Mouse (Mus musculus) hindbrain, embryonic 14.5 days (tissue): ENCODE measurements at regions not wholly inside any gene's neighbourhood (a gene's known extent, or its start where the extent isn't known, plus 50 kb on each side); places are given as distances from the start of the nearest gene placed in this dataset.

Source experiments
- ATAC-seq: fragments of 200-750 bp; cut with Nextera tagmentation; 2 replicates; pipeline ENCODE4 v1.8.0; 2017; ENCODE audit warnings: moderate number of reproducible peaks, mild to moderate bottlenecking, moderate TSS enrichment, moderate library complexity; ENCODE audit not compliant: low FRiP score
- DNase-seq: peaks from one replicate; pipeline ENCODE4 v3.0.0-alpha.2; 2015; ENCODE audit warnings: low spot score
- H3K27ac ChIP-seq: fragments of 300-500 bp; sonication (generic); 2 replicates; pipeline ENCODE4 v1.5.1; 2014; ENCODE audit warnings: mild to moderate bottlenecking, moderate library complexity
- H3K27me3 ChIP-seq: fragments of 300-500 bp; sonication (generic); 2 replicates; pipeline ENCODE4 v1.6.1; 2014; ENCODE audit warnings: mild to moderate bottlenecking, low read length, mixed read lengths; ENCODE audit not compliant: control insufficient read depth, insufficient read depth
- H3K36me3 ChIP-seq: fragments of 300-500 bp; sonication (generic); replicated peaks from 2 replicates; pipeline ENCODE4 v1.6.1; 2014; ENCODE audit not compliant: control insufficient read depth, insufficient read depth
- H3K4me1 ChIP-seq: fragments of 300-500 bp; sonication (generic); replicated peaks from 2 replicates; pipeline ENCODE4 v1.6.1; 2014; ENCODE audit warnings: antibody characterized with exemption, low read length, mixed read lengths; ENCODE audit not compliant: control insufficient read depth, insufficient read depth
- H3K4me2 ChIP-seq: fragments of 300-500 bp; sonication (generic); replicated peaks from 2 replicates; pipeline ENCODE4 v1.6.1; 2014; ENCODE audit warnings: mild to moderate bottlenecking, moderate library complexity
- H3K4me3 ChIP-seq: fragments of 300-500 bp; sonication (generic); replicated peaks from 2 replicates; pipeline ENCODE4 v1.5.1; 2014; ENCODE audit warnings: mild to moderate bottlenecking, low read length
- H3K9ac ChIP-seq: fragments of 300-500 bp; sonication (generic); 2 replicates; pipeline ENCODE4 v1.6.1; 2014
- H3K9me3 ChIP-seq: fragments of 300-500 bp; sonication (generic); 2 replicates; pipeline ENCODE4 v1.6.1; 2016; ENCODE audit warnings: low read length; ENCODE audit not compliant: control insufficient read depth
- WGBS: fragments of 180-500 bp; shearing (Covaris S2); extraction: QIAGEN DNeasy Blood & Tissue Kit; methylation state at CpG from one replicate; pipeline ENCODE4 v1.1.7; 2014; 5-methylcytosine and 5-hydroxymethylcytosine counted together

DNA sequence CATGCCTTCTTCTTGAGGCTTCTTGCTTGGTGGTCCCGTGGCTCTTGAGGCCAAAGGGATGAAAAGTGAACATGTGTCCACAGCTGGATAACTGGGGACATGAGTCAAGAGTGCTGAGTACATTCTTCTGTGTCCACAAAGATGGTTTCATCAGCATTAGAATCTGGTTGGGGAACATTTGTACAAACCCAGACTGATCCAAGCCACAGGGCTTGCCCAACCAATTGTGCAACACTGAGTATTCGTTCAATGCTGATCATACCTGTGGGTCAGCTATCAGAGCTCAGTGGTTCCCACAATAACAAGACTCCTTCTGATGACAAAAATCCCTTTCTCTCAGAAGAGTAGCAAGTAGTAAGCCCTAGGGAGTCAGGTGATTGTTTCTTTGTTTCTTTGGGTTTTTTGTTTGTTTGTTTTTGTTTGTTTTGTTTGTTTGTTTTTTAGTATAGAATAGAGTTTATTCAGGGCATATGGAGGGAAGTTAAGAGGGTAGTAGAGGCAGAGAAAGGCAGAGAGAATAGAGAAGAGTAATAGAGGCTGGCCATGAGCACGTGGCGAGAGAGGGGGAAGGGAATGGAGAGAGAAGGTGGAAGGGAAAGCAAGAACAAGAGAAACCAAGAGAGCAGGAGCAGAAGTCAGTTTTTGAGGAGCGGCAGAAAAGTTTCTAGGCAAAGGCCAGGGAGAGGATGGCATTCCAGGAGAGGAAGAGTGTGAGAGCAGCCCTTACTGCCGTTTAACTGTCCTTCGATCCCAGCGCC, 612.5 kb downstream of the Zfp706 start:
- no peak overlapping the region for H3K4me2 ChIP-seq
- DNase-seq: no peak
- H3K4me3 ChIP-seq: no peak overlapping the region
- no peaks in the 10 kb centered on the region for H3K36me3 ChIP-seq
- ATAC-seq: no peak
- peaks cover 13% of the 10 kb centered on the region for H3K4me1 ChIP-seq
- H3K9me3 ChIP-seq: no peaks in the 10 kb centered on the region
- H3K27ac ChIP-seq: no peak overlapping the region
- WGBS: 86% methylated on average over 8 of the region's 8 CpGs
- H3K27me3 ChIP-seq: no peaks in the 10 kb centered on the region
- no peak overlapping the region for H3K9ac ChIP-seq

- no peak overlapping the region for H3K27ac ChIP-seq
- WGBS: 86% methylated on average over 4 of the region's 4 CpGs
- ATAC-seq: no peak
- DNase-seq: no peak
- no peaks in the 10 kb centered on the region for H3K4me1 ChIP-seq
- no peaks in the 10 kb centered on the region for H3K36me3 ChIP-seq
- no peak overlapping the region for H3K4me3 ChIP-seq
- no peaks in the 10 kb centered on the region for H3K27me3 ChIP-seq
- no peaks in the 10 kb centered on the region for H3K9me3 ChIP-seq
- no peak overlapping the region for H3K4me2 ChIP-seq
- no peak overlapping the region for H3K9ac ChIP-seq
These were observed 617.8 kb downstream of the Zfp706 start for GRCm38 (mm10) chr15:36389775-36390174.

GRCm38 (mm10) chr15:36381228-36381671, 626.3 kb downstream of the Zfp706 start:
- WGBS: 6% methylated on average over 8 of the region's 8 CpGs
- H3K9me3 ChIP-seq: no peaks in the 10 kb centered on the region

GRCm38 (mm10) chr15:36380461-36381227, 626.9 kb downstream of the Zfp706 start:
- Histone ChIP-seq H3K9me3 (no peaks in the 10 kb centered on the region), H3K36me3 (no peaks in the 10 kb centered on the region), H3K9ac (0 out of 2 replicates have a peak overlapping the region, but pooled peaks have one; percentile 13), H3K4me3 (peak overlapping the region; percentile 16), H3K4me2 (peak overlapping the region; percentile 47), H3K4me1 (0 out of 2 replicates have a peak, but pooled peaks cover 7% of the 10 kb centered on the region), H3K27me3 (no peaks in the 10 kb centered on the region; the same call in none of the 2 replicates), H3K27ac (no peak overlapping the region)
- WGBS: 9% methylated on average over 17 of the region's 17 CpGs
- ATAC-seq (no peak), DNase-seq (no peak)

More at GRCm38 (mm10) chr15:36381228-36381671, 626.3 kb downstream of the Zfp706 start:
- Histone ChIP-seq H3K36me3 (no peaks in the 10 kb centered on the region), H3K4me3 (peak overlapping the region; percentile 16; the same call in 1 of the 2 replicates), H3K9ac (peak overlapping the region; percentile 13; the same call in 1 of the 2 replicates), H3K4me1 (0 out of 2 replicates have a peak, but pooled peaks cover 7% of the 10 kb centered on the region), H3K27me3 (no peaks in the 10 kb centered on the region; the same call in none of the 2 replicates), H3K27ac (no peak overlapping the region), H3K4me2 (peak overlapping the region; percentile 47)
- no peak for DNase-seq
- ATAC-seq: no peak; the same call in 1 of the 2 replicates

GRCm38 (mm10) chr15:36378640-36379039, 628.9 kb downstream of the Zfp706 start:
- 87% methylated on average over 4 of the region's 4 CpGs for WGBS
- Histone ChIP-seq H3K9me3 (no peaks in the 10 kb centered on the region), H3K27ac (no peak overlapping the region), H3K4me3 (no peak overlapping the region), H3K27me3 (no peaks in the 10 kb centered on the region; the same call in none of the 2 replicates), H3K4me1 (peaks cover 19% of the 10 kb centered on the region), H3K9ac (no peak overlapping the region), H3K4me2 (no peak overlapping the region), H3K36me3 (no peaks in the 10 kb centered on the region)
- no peak for DNase-seq
- ATAC-seq: no peak

GRCm38 (mm10) chr15:36376551-36376950, 631.0 kb downstream of the Zfp706 start:
- Histone ChIP-seq H3K9me3 (no peaks in the 10 kb centered on the region), H3K4me2 (no peak overlapping the region), H3K9ac (no peak overlapping the region), H3K36me3 (no peaks in the 10 kb centered on the region), H3K4me3 (no peak overlapping the region), H3K4me1 (peaks cover 18% of the 10 kb centered on the region), H3K27ac (no peak overlapping the region), H3K27me3 (no peaks in the 10 kb centered on the region; the same call in none of the 2 replicates)
- DNase-seq: no peak
- WGBS: 77% methylated on average over 6 of the region's 6 CpGs
- ATAC-seq: no peak

- no peak overlapping the region for H3K4me3 ChIP-seq
- no peak for ATAC-seq
These were observed 632.1 kb downstream of the Zfp706 start for GRCm38 (mm10) chr15:36375549-36375885.

GRCm38 (mm10) chr15:36374732-36375548, 632.6 kb downstream of the Zfp706 start:
- H3K9ac ChIP-seq: peak overlapping the region; percentile 49
- no peaks in the 10 kb centered on the region for H3K9me3 ChIP-seq
- H3K4me1 ChIP-seq: peaks cover 12% of the 10 kb centered on the region
- ATAC-seq: peak; percentile 47; the same call in 1 of the 2 replicates
- peak overlapping the region; percentile 31 for H3K4me3 ChIP-seq
- no peak overlapping the region; the same call in 1 of the 2 replicates for H3K27ac ChIP-seq
- under 1% methylated on average over 20 of the region's 20 CpGs for WGBS
- H3K4me2 ChIP-seq: peak overlapping the region; percentile 63
- no peaks in the 10 kb centered on the region for H3K36me3 ChIP-seq
- peak; percentile 48 for DNase-seq
- no peaks in the 10 kb centered on the region; the same call in 1 of the 2 replicates for H3K27me3 ChIP-seq

More at GRCm38 (mm10) chr15:36375549-36375885, 632.1 kb downstream of the Zfp706 start:
- Histone ChIP-seq H3K4me2 (peak overlapping the region; percentile 63), H3K9ac (no peak overlapping the region), H3K4me1 (peaks cover 12% of the 10 kb centered on the region), H3K9me3 (no peaks in the 10 kb centered on the region), H3K27ac (no peak overlapping the region), H3K36me3 (no peaks in the 10 kb centered on the region), H3K27me3 (no peaks in the 10 kb centered on the region; the same call in 1 of the 2 replicates)
- no peak for DNase-seq
- 6% methylated on average over 1 of the region's 1 CpGs for WGBS
